Mouse (Mus musculus) cerebellum, adult 2 months (tissue): ENCODE measurements around the gene Myo1b. TPM values are rescaled to one million over a fixed set of nuclear protein-coding genes. Genes with fewer than 3 reads are reported as not detected.

ENCODE experiments used
- DNase-seq, 2 experiments: peaks; one replicate each; pipeline ENCODE4 v3.0.0; 2021
- H3K27ac ChIP-seq: fragments of 200-500 bp; 2 replicates; pipeline ENCODE4 v1.5.1; 2012; ENCODE audit warnings: low read length, control low read depth, inconsistent platforms; ENCODE audit not compliant: insufficient read depth
- H3K27me3 ChIP-seq: fragments of 200-500 bp; 2 replicates; pipeline ENCODE4 v1.6.1; 2012; ENCODE audit warnings: inconsistent platforms, mild to moderate bottlenecking, low read length, moderate library complexity; ENCODE audit not compliant: control insufficient read depth, insufficient read depth
- H3K4me1 ChIP-seq: fragments of 200-500 bp; 2 replicates; pipeline ENCODE4 v1.6.1; 2011; ENCODE audit warnings: low read length; ENCODE audit not compliant: control insufficient read depth, insufficient read depth
- H3K4me3 ChIP-seq: fragments of 200-500 bp; replicated peaks from 2 replicates; pipeline ENCODE3; 2011; ENCODE audit warnings: mild to moderate bottlenecking, low read depth, low read length, control low read depth; ENCODE audit not compliant: insufficient read depth
- CTCF ChIP-seq: fragments of 200-500 bp; IDR thresholded peaks from 2 replicates; pipeline ENCODE4 v1.5.1; 2011; ENCODE audit warnings: low read depth, mild to moderate bottlenecking, control low read depth, low read length, moderate library complexity, borderline replicate concordance; ENCODE audit not compliant: insufficient read depth
- POLR2A ChIP-seq: fragments of 200-500 bp; IDR thresholded peaks from 2 replicates; pipeline ENCODE4 v1.6.1; 2011; ENCODE audit warnings: low read length, control low read depth, borderline replicate concordance; ENCODE audit not compliant: insufficient read depth
- WGBS: fragments of 180-500 bp; shearing (Covaris S2); methylation state at CpG from one replicate; pipeline ENCODE4 v1.1.7; 2018; 5-methylcytosine and 5-hydroxymethylcytosine counted together
- polyA plus RNA-seq: library from polyadenylated mRNA; depleted of rRNA; stranded (reverse); fragments of >200 nt; gene quantifications from 2 replicates; pipeline ENCODE4 v1.2.3, GENCODE M21; 2012

Myo1b gene
- polyA plus RNA-seq, 1 experiment = 10.2 TPM

DNA sequence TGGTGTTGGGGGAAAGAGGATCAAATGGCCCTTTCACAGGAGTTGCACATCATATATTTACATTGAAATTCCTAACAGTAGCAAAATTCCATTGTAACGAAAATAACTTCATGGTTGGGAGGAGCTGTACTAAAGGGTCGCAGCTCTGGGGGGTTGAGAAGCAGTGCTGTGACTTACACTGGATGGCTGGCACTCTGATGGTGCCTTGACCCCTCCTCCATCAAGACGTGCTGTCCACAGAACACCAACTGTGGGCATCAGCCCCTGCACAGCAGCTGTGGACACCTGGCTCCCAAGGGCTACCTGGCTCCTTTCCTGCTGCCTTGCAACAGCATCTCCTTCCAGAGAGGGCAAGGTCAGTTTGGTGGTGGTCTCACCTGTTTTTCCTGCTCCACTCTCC is 81.8 kb downstream of the Myo1b start:
- 72% methylated on average over 3 of the region's 3 CpGs for WGBS
- TF ChIP-seq POLR2A = no peak
- no peak for TF ChIP-seq CTCF
- H3K4me3 ChIP-seq = no peak overlapping the region
- H3K4me1 ChIP-seq = no peaks in the 10 kb centered on the region
- DNase-seq = no peak
- no peaks in the 10 kb centered on the region for H3K27me3 ChIP-seq
- no peak overlapping the region for H3K27ac ChIP-seq

DNA sequence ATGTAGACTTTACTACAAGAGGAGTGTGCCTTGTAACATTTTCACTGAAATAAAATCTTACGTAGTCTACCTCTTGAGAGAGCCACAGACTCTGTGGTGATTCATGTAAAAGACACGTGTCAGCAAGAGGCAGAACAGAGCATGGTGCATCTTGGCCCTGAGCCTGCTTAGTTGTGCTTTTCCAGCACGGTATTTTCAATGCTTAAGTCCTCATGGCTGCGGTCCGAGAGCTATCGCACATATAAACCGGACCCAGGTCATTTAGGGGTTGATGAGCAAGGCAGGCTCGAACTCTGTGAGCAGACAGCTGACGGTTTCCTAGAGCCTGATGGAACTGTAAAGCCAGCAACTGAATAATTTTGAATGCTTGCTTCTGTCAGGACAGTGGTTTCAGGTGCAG is 86.5 kb downstream of the Myo1b start:
- no peak overlapping the region for H3K27ac ChIP-seq
- no peak for TF ChIP-seq POLR2A
- TF ChIP-seq CTCF = no peak

DNA sequence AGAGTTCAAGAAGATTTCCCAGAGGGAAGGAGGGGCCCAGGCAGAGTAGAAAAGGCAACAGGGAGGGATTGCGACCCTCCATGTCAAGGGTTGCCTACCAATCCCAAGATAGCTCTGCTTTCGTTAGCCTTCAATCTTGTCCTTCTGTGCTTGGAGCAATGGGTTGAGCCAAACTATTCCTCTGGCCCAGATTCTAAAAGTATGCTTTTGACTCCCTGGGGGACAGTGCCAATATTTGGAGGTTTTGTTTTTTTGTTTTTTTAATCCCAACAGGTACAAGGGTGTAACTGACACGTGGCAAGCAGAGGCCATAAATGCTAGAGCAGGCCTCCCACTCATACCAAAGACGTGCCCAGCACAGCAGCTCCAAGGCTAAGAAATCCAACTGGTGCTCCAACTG is 93.3 kb downstream of the Myo1b start:
- no peak for DNase-seq
- Histone ChIP-seq H3K4me3 (no peak overlapping the region), H3K4me1 (no peaks in the 10 kb centered on the region), H3K27me3 (no peaks in the 10 kb centered on the region), H3K27ac (no peak overlapping the region)
- TF ChIP-seq POLR2A (no peak), CTCF (no peak)
- 71% methylated on average over 4 of the region's 4 CpGs for WGBS

More for the DNA sequence above, 86.5 kb downstream of the Myo1b start:
- no peak for DNase-seq
- no peak overlapping the region for H3K4me3 ChIP-seq
- no peaks in the 10 kb centered on the region for H3K27me3 ChIP-seq
- WGBS = 67% methylated on average over 9 of the region's 9 CpGs
- no peaks in the 10 kb centered on the region for H3K4me1 ChIP-seq

DNA sequence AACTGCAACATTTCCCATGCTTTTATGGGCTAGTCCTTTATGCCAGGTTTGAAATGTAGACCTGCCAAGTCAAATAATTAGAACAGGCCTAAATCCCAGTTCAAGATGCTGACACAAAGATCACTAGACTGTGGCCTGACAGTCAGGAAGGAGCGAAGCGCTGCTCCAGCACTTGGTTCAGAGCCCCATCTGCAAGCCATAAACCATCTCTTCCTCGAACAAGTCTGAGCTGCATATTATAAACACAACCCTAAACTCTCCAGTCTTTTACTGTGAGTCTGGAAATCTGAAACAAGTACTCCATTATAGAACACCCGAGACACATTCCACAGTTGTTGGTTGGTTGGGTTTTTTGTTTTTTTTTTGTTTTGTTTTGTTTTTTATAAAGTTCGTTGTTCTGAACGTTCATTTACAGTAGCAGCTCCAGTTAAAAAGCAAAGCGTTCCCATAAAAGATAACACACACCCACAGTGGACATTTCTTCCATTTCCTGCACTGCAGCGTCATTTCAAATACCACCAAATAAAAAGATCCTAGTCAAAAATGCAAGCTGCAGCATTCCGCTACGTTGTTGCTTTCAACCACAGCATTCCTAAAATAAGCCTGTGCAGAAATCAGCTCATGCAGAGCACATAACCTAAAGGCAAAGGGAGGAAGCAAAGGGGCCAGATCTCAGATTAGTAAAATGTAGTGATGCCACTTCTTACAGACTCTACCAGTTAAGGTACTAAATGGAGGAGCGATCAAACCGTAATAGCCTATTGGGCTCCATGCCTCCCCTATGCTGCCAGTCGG is 94.0 kb downstream of the Myo1b start:
- DNase-seq = no peak
- Histone ChIP-seq H3K27me3 (no peaks in the 10 kb centered on the region), H3K4me3 (no peak overlapping the region), H3K27ac (no peak overlapping the region), H3K4me1 (no peaks in the 10 kb centered on the region)
- TF ChIP-seq POLR2A (no peak), CTCF (no peak)
- 78% methylated on average over 13 of the region's 13 CpGs for WGBS

DNA sequence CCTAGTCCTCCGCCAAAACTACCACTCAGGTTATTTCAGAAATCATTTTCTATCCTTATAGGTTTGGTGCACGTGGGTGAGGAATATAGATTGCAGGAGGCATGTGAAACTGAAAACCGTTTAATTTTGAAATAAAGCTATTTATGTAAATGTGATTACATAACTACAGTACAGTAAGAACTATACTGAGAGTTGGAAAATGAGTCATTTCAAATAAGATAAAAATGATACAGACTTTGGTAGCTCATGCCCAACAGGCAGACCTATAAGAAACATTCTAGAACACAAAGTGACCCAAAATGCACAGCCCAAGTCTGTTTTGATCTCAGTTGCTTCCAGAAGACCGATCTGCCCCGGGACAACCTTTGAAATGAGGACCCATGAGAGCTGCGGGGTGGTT is 95.4 kb downstream of the Myo1b start:
- H3K4me3 ChIP-seq = no peak overlapping the region

DNA sequence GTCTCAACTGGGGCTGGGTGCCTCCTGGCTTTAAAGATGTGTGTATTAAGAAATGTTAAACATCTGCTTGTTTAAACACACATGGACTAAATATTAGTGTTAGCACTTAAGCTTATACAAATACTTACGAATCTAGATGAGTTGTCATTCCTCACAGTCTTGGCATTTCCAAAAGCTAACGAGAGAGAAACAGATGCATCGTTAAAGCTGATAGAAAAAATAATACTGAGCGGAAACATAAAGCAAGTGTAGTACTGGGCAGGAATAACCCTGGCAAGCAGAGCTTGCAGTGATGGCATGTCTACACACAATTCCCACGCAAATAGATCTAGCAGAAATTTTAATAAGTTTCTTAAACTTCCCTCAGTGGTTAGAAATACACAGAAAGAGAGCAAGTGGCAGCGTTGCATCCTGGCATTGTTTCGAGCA is 95.8 kb downstream of the Myo1b start:
- WGBS = 77% methylated on average over 7 of the region's 7 CpGs
- TF ChIP-seq CTCF (no peak), POLR2A (no peak)
- no peak for DNase-seq

More for the DNA sequence above, 95.4 kb downstream of the Myo1b start:
- DNase-seq = no peak
- no peak overlapping the region for H3K27ac ChIP-seq
- WGBS = 90% methylated on average over 6 of the region's 6 CpGs
- no peak for TF ChIP-seq POLR2A
- no peak for TF ChIP-seq CTCF
- H3K4me1 ChIP-seq = no peaks in the 10 kb centered on the region
- H3K27me3 ChIP-seq = no peaks in the 10 kb centered on the region

DNA sequence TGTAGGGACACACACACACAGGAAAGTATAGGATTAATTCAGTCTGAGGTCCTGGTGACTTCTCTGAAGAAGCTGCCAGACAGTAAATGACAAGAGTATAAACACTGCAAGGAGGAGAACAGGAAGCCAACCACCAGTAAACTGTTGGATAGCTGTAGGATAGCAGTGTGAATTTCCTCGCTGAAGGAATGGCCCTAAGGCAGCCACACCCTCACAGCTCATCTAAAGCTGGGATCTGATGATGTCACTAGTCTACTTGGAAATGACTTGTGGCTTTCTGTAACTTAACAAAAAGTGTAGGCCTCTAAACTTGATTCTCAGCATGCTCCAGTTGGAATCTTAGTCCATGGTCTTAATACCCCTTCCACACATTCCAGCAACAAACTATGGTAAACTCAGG is 100.2 kb downstream of the Myo1b start:
- no peaks in the 10 kb centered on the region for H3K4me1 ChIP-seq
- no peak overlapping the region for H3K4me3 ChIP-seq
- no peaks in the 10 kb centered on the region for H3K27me3 ChIP-seq
- no peak for DNase-seq
- no peak overlapping the region for H3K27ac ChIP-seq
- WGBS = 35% methylated on average over 1 of the region's 1 CpGs
- no peak for TF ChIP-seq POLR2A
- no peak for TF ChIP-seq CTCF

More for the DNA sequence above, 95.8 kb downstream of the Myo1b start:
- H3K27ac ChIP-seq = no peak overlapping the region
- H3K4me1 ChIP-seq = no peaks in the 10 kb centered on the region
- no peak overlapping the region for H3K4me3 ChIP-seq
- no peaks in the 10 kb centered on the region for H3K27me3 ChIP-seq
